Mouse (Mus musculus) stomach, postnatal 0 days (tissue): Measurements from ENCODE around the gene Sulf2.

Source experiments
- CTCF ChIP-seq: IDR thresholded peaks from 2 replicates; pipeline ENCODE4 v1.5.1; 2016; ENCODE audit warnings: antibody characterized with exemption, low read depth, mild to moderate bottlenecking, moderate library complexity
- EP300 ChIP-seq: optimal IDR thresholded peaks from 2 replicates; pipeline ENCODE3; 2016; ENCODE audit warnings: antibody characterized with exemption

- TF ChIP-seq CTCF (no peak), EP300 (no peak)
Measured at GRCm38 (mm10) chr2:166080967-166081750, 74.3 kb downstream of the Sulf2 start.
